Mouse (Mus musculus) embryonic facial prominence, embryonic 12.5 days (tissue): ENCODE measurements around the gene Noa1. TPM values are rescaled to one million over a fixed set of nuclear protein-coding genes. Genes with fewer than 3 reads are reported as not detected.

Experiments used
- ATAC-seq: fragments of 200-750 bp; cut with Nextera tagmentation; 2 replicates; pipeline ENCODE4 v1.8.0; 2017; ENCODE audit not compliant: insufficient number of reproducible peaks, insufficient read depth, low FRiP score, low TSS enrichment
- H3K27ac ChIP-seq: fragments of 300-500 bp; sonication (generic); 2 replicates; pipeline ENCODE4 v1.5.1; 2016; ENCODE audit warnings: mild to moderate bottlenecking
- H3K27me3 ChIP-seq: fragments of 300-500 bp; sonication (generic); 2 replicates; pipeline ENCODE4 v1.6.1; 2016; ENCODE audit warnings: mild to moderate bottlenecking, moderate library complexity
- H3K36me3 ChIP-seq: fragments of 300-500 bp; sonication (generic); 2 replicates; pipeline ENCODE4 v1.6.1; 2016; ENCODE audit warnings: mild to moderate bottlenecking
- H3K4me1 ChIP-seq: fragments of 300-500 bp; sonication (generic); 2 replicates; pipeline ENCODE4 v1.6.1; 2016
- H3K4me2 ChIP-seq: fragments of 300-500 bp; sonication (generic); replicated peaks from 2 replicates; pipeline ENCODE4 v1.6.1; 2016; ENCODE audit warnings: mild to moderate bottlenecking, moderate library complexity
- H3K4me3 ChIP-seq: fragments of 300-500 bp; sonication (generic); 2 replicates; pipeline ENCODE4 v1.5.1; 2016; ENCODE audit warnings: mild to moderate bottlenecking
- H3K9ac ChIP-seq: fragments of 300-500 bp; sonication (generic); 2 replicates; pipeline ENCODE4 v1.6.1; 2016; ENCODE audit warnings: mild to moderate bottlenecking, moderate library complexity
- H3K9me3 ChIP-seq: fragments of 300-500 bp; sonication (generic); 2 replicates; pipeline ENCODE4 v1.6.1; 2016; ENCODE audit warnings: mild to moderate bottlenecking, moderate library complexity
- WGBS: fragments of 180-500 bp; shearing (Covaris S2); methylation state at CpG from one replicate; pipeline ENCODE4 v1.1.7; 2016; 5-methylcytosine and 5-hydroxymethylcytosine counted together
- polyA plus RNA-seq: library from polyadenylated mRNA; unstranded; fragments of >200 nt; fragmentation: Nextera tagmentation; extraction: Ambion mirVana; gene quantifications from 2 replicates; pipeline ENCODE4 v1.2.1, GENCODE M21; 2016

Noa1 gene
- polyA plus RNA-seq, 1 experiment from 2014 or later: 32.7 TPM

GRCm38 (mm10) chr5:77324936-77325335 is 15.1 kb upstream of the Noa1 start:
- H3K4me3 ChIP-seq: no peak overlapping the region
- H3K27me3 ChIP-seq: no peaks in the 10 kb centered on the region
- no peaks in the 10 kb centered on the region for H3K4me1 ChIP-seq
- 75% methylated on average over 1 of the region's 1 CpGs for WGBS
- ATAC-seq: no peak
- peaks cover 79% of the 10 kb centered on the region for H3K36me3 ChIP-seq
- no peak overlapping the region for H3K27ac ChIP-seq
- H3K9ac ChIP-seq: no peak overlapping the region
- no peaks in the 10 kb centered on the region for H3K9me3 ChIP-seq
- H3K4me2 ChIP-seq: no peak overlapping the region

GRCm38 (mm10) chr5:77314986-77315385 is 5.1 kb upstream of the Noa1 start:
- Histone ChIP-seq H3K9ac (no peak overlapping the region), H3K4me3 (no peak overlapping the region), H3K36me3 (peaks cover 50% of the 10 kb centered on the region), H3K4me2 (no peak overlapping the region), H3K27me3 (no peaks in the 10 kb centered on the region), H3K4me1 (peaks cover 11% of the 10 kb centered on the region), H3K9me3 (no peaks in the 10 kb centered on the region), H3K27ac (no peak overlapping the region)
- WGBS: 91% methylated on average over 6 of the region's 6 CpGs
- no peak for ATAC-seq

GRCm38 (mm10) chr5:77314206-77314605 is 4.3 kb upstream of the Noa1 start:
- Histone ChIP-seq H3K36me3 (peaks cover 45% of the 10 kb centered on the region), H3K4me2 (no peak overlapping the region), H3K27me3 (no peaks in the 10 kb centered on the region), H3K9ac (no peak overlapping the region), H3K4me1 (peaks cover 11% of the 10 kb centered on the region), H3K27ac (no peak overlapping the region), H3K9me3 (no peaks in the 10 kb centered on the region), H3K4me3 (no peak overlapping the region)
- no peak for ATAC-seq
- WGBS: 95% methylated on average over 4 of the region's 4 CpGs

- peaks cover 36% of the 10 kb centered on the region for H3K36me3 ChIP-seq
- no peaks in the 10 kb centered on the region for H3K9me3 ChIP-seq
- under 1% methylated on average over 76 of the region's 76 CpGs for WGBS
Measured at GRCm38 (mm10) chr5:77309051-77309906, 605 bp downstream of the Noa1 start.

GRCm38 (mm10) chr5:77307821-77308553 is 1.9 kb downstream of the Noa1 start:
- no peak for ATAC-seq
- Histone ChIP-seq H3K27me3 (no peaks in the 10 kb centered on the region), H3K9ac (peak overlapping the region; percentile 86; the same call in 1 of the 2 replicates), H3K9me3 (no peaks in the 10 kb centered on the region), H3K4me1 (peaks cover 22% of the 10 kb centered on the region), H3K27ac (no peak overlapping the region), H3K4me3 (peak overlapping the region; percentile 95), H3K36me3 (peaks cover 30% of the 10 kb centered on the region), H3K4me2 (peak overlapping the region; percentile 99)
- WGBS: 79% methylated on average over 5 of the region's 5 CpGs

More at GRCm38 (mm10) chr5:77309051-77309906, 605 bp downstream of the Noa1 start:
- Histone ChIP-seq H3K27me3 (no peaks in the 10 kb centered on the region), H3K27ac (peak overlapping the region; percentile 94; the same call in 1 of the 2 replicates), H3K4me3 (peak overlapping the region; percentile 95), H3K4me1 (peaks cover 22% of the 10 kb centered on the region), H3K4me2 (peak overlapping the region; percentile 99), H3K9ac (peak overlapping the region; percentile 86)
- ATAC-seq: 0 out of 2 replicates have a peak, but pooled peaks have one; percentile 10

GRCm38 (mm10) chr5:77301296-77301903 is 8.5 kb downstream of the Noa1 start:
- Histone ChIP-seq H3K4me2 (no peak overlapping the region), H3K4me3 (no peak overlapping the region), H3K9ac (no peak overlapping the region), H3K27me3 (no peaks in the 10 kb centered on the region), H3K27ac (no peak overlapping the region), H3K4me1 (no peaks in the 10 kb centered on the region), H3K9me3 (no peaks in the 10 kb centered on the region), H3K36me3 (peaks cover 51% of the 10 kb centered on the region)
- WGBS: 80% methylated on average over 6 of the region's 6 CpGs
- no peak for ATAC-seq

- no peaks in the 10 kb centered on the region for H3K9me3 ChIP-seq
- H3K27me3 ChIP-seq: no peaks in the 10 kb centered on the region
- WGBS: 90% methylated on average over 2 of the region's 2 CpGs
- no peak overlapping the region for H3K27ac ChIP-seq
- H3K9ac ChIP-seq: no peak overlapping the region
- no peaks in the 10 kb centered on the region for H3K4me1 ChIP-seq
- no peak for ATAC-seq
- no peak overlapping the region for H3K4me3 ChIP-seq
- H3K36me3 ChIP-seq: peaks cover 54% of the 10 kb centered on the region
- no peak overlapping the region for H3K4me2 ChIP-seq
Measured at GRCm38 (mm10) chr5:77299486-77299885, 10.4 kb downstream of the Noa1 start.

- WGBS: 88% methylated on average over 7 of the region's 7 CpGs
- Histone ChIP-seq H3K4me1 (no peaks in the 10 kb centered on the region), H3K4me2 (no peak overlapping the region), H3K36me3 (peaks cover 86% of the 10 kb centered on the region), H3K27ac (no peak overlapping the region), H3K27me3 (no peaks in the 10 kb centered on the region), H3K9ac (no peak overlapping the region), H3K9me3 (no peaks in the 10 kb centered on the region), H3K4me3 (no peak overlapping the region)
- no peak for ATAC-seq
Measured at GRCm38 (mm10) chr5:77292803-77293522, 16.9 kb downstream of the Noa1 start.

- Histone ChIP-seq H3K36me3 (peaks cover 81% of the 10 kb centered on the region), H3K9ac (no peak overlapping the region), H3K4me3 (no peak overlapping the region), H3K9me3 (no peaks in the 10 kb centered on the region), H3K4me2 (no peak overlapping the region), H3K27me3 (no peaks in the 10 kb centered on the region), H3K27ac (no peak overlapping the region), H3K4me1 (no peaks in the 10 kb centered on the region)
- WGBS: 92% methylated on average over 2 of the region's 2 CpGs
- no peak for ATAC-seq
Measured at GRCm38 (mm10) chr5:77290606-77291005, 19.3 kb downstream of the Noa1 start.

- no peak for ATAC-seq
- Histone ChIP-seq H3K27me3 (no peaks in the 10 kb centered on the region), H3K4me1 (no peaks in the 10 kb centered on the region), H3K4me2 (no peak overlapping the region), H3K4me3 (no peak overlapping the region), H3K27ac (no peak overlapping the region), H3K36me3 (peaks cover 73% of the 10 kb centered on the region), H3K9me3 (no peaks in the 10 kb centered on the region), H3K9ac (no peak overlapping the region)
- 74% methylated on average over 8 of the region's 8 CpGs for WGBS
Measured at GRCm38 (mm10) chr5:77289686-77290085, 20.2 kb downstream of the Noa1 start.

- peaks cover 68% of the 10 kb centered on the region for H3K36me3 ChIP-seq
- no peak overlapping the region for H3K4me3 ChIP-seq
- H3K27ac ChIP-seq: no peak overlapping the region
- no peaks in the 10 kb centered on the region for H3K4me1 ChIP-seq
- no peaks in the 10 kb centered on the region for H3K27me3 ChIP-seq
- ATAC-seq: no peak
- no peaks in the 10 kb centered on the region for H3K9me3 ChIP-seq
- H3K4me2 ChIP-seq: no peak overlapping the region
- no peak overlapping the region for H3K9ac ChIP-seq
- 77% methylated on average over 6 of the region's 6 CpGs for WGBS
Measured at GRCm38 (mm10) chr5:77287901-77288300, 22.0 kb downstream of the Noa1 start.
